Mouse (Mus musculus) kidney, adult 9 months (tissue): ENCODE results near the gene Fcrla.

Experiments used
- DNase-seq: peaks from one replicate; pipeline ENCODE4 v3.0.0; 2022

Gene Fcrla

DNA sequence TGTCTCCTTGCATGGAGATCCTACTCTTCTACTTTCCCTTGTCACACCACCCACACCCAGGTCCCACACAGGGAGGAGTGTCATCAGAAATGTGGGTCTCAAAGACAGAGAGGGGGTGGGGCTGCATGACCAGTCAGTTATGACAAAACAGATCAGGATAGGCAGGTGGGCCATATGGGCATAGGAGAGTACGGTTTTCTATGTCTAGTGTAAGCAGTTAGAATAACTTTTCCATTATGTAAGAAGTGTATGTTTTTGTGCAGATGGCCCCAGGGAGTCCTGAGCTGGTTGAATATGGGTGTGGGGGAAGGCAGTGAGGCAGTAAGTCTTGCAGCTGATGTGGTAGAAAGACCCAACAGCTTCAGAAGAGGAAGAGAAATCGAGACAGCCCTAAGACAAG lies 1.1 kb upstream of the Fcrla start:
- no peak for DNase-seq

GRCm38 (mm10) chr1:170926941-170927340 lies 442 bp downstream of the Fcrla start:
- DNase-seq: no peak

DNA sequence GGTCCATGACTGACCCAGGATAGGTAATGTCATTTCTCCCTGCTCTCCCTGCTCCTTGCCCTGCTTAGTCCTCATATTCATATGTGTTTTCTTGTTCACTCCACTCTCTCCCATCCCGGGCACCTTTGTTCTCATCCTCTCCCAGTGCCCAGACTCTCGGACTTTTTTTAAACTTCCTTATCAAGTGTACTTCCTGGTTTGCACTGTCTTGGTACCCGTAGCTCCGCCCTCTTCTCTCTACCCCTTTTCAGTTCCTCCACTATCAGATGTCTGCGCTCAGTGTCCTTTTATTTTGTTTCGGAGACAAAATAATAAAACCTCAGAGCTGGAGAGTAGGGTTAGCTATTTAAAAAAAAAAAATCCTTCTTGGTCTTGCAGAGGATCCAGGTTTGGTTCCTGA lies 2.9 kb downstream of the Fcrla start:
- DNase-seq: peak; percentile 16

- DNase-seq: no peak
Measured at GRCm38 (mm10) chr1:170919308-170919707, 8.1 kb downstream of the Fcrla start.

- no peak for DNase-seq
Measured at GRCm38 (mm10) chr1:170915657-170916056, 11.7 kb downstream of the Fcrla start.

- no peak for DNase-seq
Measured at GRCm38 (mm10) chr1:170912891-170913615, 14.3 kb downstream of the Fcrla start, which contains the start of gene Fcrlb. Gene Fcrlb, minus strand, starts transcription at chr1:170912941.

GRCm38 (mm10) chr1:170911907-170912660 lies 15.3 kb downstream of the Fcrla start:
- no peak for DNase-seq

GRCm38 (mm10) chr1:170908341-170908740 lies 19.0 kb downstream of the Fcrla start:
- DNase-seq: no peak

GRCm38 (mm10) chr1:170907456-170908191 lies 19.8 kb downstream of the Fcrla start:
- no peak for DNase-seq

- no peak for DNase-seq
Measured at GRCm38 (mm10) chr1:170907111-170907455, 20.3 kb downstream of the Fcrla start.

- DNase-seq: no peak
Measured at GRCm38 (mm10) chr1:170903485-170903884, 23.9 kb downstream of the Fcrla start.

- peak; percentile 89 for DNase-seq
Measured at GRCm38 (mm10) chr1:170901536-170902238, 25.7 kb downstream of the Fcrla start.

GRCm38 (mm10) chr1:170900799-170901467 lies 26.4 kb downstream of the Fcrla start:
- peak; percentile 75 for DNase-seq

DNA sequence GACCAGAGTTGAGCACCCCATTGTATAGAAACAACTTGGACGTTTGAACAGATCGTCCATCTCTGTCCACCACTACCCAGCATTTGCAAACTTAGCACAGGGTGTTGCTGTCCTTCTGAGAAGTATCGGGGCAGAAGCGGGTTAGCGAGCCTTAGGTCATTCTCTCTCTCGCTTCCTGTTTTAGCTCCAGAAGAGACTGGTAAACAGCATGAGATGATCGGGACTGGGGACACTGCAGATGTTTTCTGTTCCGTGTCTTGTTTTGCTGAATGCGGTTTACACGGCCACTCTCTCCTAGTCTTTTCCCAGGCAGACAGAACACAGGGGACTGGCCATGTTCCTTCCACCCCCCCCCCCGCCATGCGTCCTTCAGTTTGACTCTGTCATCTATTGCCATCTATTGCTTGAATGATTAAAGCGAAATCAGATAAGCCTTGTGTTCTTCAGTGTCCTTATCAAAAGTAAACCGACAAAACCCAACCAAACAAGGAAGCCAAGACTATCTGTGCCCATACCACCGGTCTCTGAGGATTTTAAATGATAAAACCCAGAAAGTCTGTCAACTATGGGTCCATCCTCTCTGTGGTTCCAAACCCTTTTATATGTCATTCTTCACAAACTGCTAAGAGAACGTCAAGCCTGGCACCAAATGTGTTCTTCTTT lies 28.8 kb downstream of the Fcrla start:
- DNase-seq: no peak

GRCm38 (mm10) chr1:170896651-170897281 lies 30.6 kb downstream of the Fcrla start:
- no peak for DNase-seq

DNA sequence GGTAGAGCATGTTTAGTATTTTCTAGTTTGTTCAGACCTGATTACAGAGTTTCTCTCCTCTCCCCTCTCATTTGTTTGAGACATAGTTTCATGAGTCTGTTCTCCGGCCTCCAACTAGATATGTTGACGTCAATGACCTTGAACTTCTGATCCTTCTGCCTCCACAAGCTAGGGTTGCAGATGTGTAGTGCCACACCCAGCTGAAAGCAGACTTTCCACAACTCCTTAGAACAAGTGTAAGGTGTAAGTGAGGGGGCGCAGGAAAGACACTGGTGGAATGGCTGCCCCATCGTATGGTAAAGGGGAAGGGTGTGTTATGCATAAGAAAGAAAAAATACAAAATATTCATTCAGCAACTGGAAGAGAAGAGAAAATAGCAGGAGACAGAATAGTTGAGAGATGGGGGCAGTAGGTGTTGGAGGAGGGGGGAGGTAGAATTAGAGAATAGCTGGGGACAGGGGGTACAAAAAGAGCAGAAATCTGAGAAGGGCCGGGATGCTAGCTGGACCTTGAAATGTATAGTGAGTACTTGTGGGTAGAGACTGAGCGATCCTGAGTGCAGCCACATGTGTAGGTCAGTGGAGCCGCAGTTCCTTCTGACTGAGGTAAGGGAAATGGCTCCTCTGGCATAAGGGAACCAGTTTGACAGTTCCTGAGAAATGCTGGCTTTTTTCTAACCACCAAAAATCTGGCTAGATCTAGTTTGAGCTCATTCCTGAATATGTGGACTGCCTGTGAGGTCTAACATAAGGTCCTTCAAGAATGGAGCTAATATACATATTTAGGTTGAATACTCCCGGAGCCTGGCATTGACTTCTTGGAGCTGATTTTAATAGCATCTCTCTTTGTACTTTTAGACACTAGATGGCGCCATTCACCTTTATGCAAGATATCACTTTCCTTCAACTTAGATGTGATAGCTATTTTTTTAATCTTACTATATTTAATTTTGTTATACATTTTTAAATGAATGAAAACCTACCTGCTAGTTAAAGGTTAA lies 32.5 kb downstream of the Fcrla start:
- peak; percentile 65 for DNase-seq

GRCm38 (mm10) chr1:170892279-170892678 lies 35.1 kb downstream of the Fcrla start:
- DNase-seq: no peak

DNA sequence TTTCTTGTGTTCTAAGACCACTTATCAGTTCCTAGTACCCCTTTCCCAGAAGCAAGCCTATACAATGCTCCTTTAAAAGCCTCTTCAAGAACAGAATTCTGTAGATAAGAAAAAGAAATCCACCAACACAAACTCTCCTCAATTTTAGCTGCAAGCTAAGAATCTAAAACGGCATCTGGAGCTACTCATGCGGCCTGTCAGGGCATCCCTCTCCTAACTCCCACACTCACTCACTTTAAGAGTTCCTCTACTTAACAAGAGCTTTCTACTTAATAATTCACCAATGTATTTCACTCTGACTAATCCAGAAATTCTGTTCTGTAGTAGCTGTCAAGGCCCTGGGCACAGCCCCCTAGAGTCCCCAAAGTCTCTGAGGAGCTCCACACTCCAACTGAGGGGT lies 35.7 kb downstream of the Fcrla start:
- DNase-seq: no peak

- no peak for DNase-seq
Measured at GRCm38 (mm10) chr1:170889310-170889709, 38.1 kb downstream of the Fcrla start.

GRCm38 (mm10) chr1:170886044-170886458 lies 41.3 kb downstream of the Fcrla start:
- no peak for DNase-seq
